In the genomic region with DNA sequence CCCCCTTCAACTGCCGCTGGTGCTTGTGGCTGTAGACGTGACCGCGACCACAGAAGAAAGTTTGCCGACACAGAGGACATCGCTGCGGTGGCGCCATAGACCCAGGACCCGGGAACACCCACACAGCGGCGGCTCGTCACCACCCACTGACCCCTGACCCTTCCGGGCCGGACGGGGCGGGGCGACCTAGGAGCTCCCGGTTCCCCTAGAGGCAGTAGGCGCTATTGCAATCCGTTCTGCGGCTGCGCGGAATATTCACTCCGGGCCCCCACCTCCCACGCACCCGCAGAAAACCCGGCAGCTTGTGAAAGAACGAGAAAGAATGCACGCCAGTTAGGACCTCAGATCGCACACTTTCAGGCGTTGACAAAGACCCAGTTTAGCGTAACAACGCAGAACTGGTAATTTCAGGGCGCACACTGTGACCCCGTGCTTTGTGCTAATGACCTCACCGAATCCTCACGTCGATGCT, we compare ENCODE assay signal across 8 mouse cellular contexts. TPM values are rescaled to one million over a fixed set of nuclear protein-coding genes. Genes with fewer than 3 reads are reported as not detected.
DNase-seq lines count a peak whose midpoint lies in the region; ATAC-seq and TF ChIP-seq lines count a peak whose summit lies in the region.

No protein-coding gene starts in this region.

- peak overlapping the region; percentile 97 for H3K4me2 ChIP-seq in heart, embryonic 13.5 days
- peak overlapping the region; percentile 93 for H3K4me2 ChIP-seq in kidney, postnatal 0 days (ENCODE audit: low read length)

- no peaks in the 10 kb centered on the region for H3K9me3 ChIP-seq in heart, embryonic 13.5 days
- H3K9me3 ChIP-seq in kidney, postnatal 0 days (replicated peaks; ENCODE audit: low read length) = no peaks in the 10 kb centered on the region

- peaks cover 6% of the 10 kb centered on the region; the same call in 1 of the 2 replicates for H3K79me2 ChIP-seq in liver, adult 2 months (ENCODE audit: control insufficient read depth, insufficient read depth, low read length)

- no peaks in the 10 kb centered on the region for H3K27me3 ChIP-seq in heart, embryonic 13.5 days (replicated peaks)
- H3K27me3 ChIP-seq in kidney, postnatal 0 days (ENCODE audit: insufficient read depth, low read length) = no peaks in the 10 kb centered on the region
- H3K27me3 ChIP-seq in liver, adult 2 months (ENCODE audit: control insufficient read depth, insufficient read depth, low read length) = no peaks in the 10 kb centered on the region

- no peaks in the 10 kb centered on the region for H3K4me1 ChIP-seq in brown adipose tissue, adult 24 weeks (ENCODE audit: control insufficient read depth, insufficient read depth, insufficient read length, low read length)
- H3K4me1 ChIP-seq in heart, embryonic 13.5 days = peaks cover 14% of the 10 kb centered on the region
- 0 out of 2 replicates have a peak, but pooled peaks cover 3% of the 10 kb centered on the region for H3K4me1 ChIP-seq in kidney, postnatal 0 days (replicated peaks; ENCODE audit: insufficient read depth, low read length)
- peaks cover 4% of the 10 kb centered on the region; the same call in 1 of the 2 replicates for H3K4me1 ChIP-seq in liver, adult 2 months (ENCODE audit: control insufficient read depth, insufficient read depth, low read length)

- TF ChIP-seq POLR2A in liver, adult 2 months (IDR thresholded peaks at IDR 0.05; ENCODE audit: extremely low read depth, insufficient read depth, low read length) = peak; percentile 84

- under 1% methylated on average over 38 of the region's 38 CpGs for WGBS in heart, embryonic 13.5 days
- WGBS in kidney, postnatal 0 days = under 1% methylated on average over 38 of the region's 38 CpGs
- under 1% methylated on average over 38 of the region's 38 CpGs for WGBS in liver, adult 2 months

- ATAC-seq in erythroid progenitor cell, adult 5-6 weeks (replicated peaks; ENCODE audit: low FRiP score, poor library complexity, severe bottlenecking) = peak; percentile 97
- ATAC-seq in heart, embryonic 13.5 days (ENCODE audit: extremely low read depth, insufficient number of reproducible peaks, low FRiP score, low TSS enrichment) = peak; percentile 90
- ATAC-seq in kidney, postnatal 0 days (replicated peaks; ENCODE audit: low FRiP score, low read depth) = peak; percentile 91
- ATAC-seq in monocyte, adult 5-6 weeks (replicated peaks; ENCODE audit: insufficient number of reproducible peaks, low FRiP score, low TSS enrichment, poor library complexity, severe bottlenecking) = peak; percentile 97

- peak; percentile 92 for DNase-seq in CD4-positive helper T cell, adult 2 months (ENCODE audit: low read depth, low spot score)
- DNase-seq in kidney, postnatal 0 days (ENCODE audit: low spot score) = peak; percentile 96
- DNase-seq in liver, adult 2 months (ENCODE audit: extremely low read depth, low read depth, low spot score) = peak; percentile 77
- peak; percentile 90 to 93 for DNase-seq in spleen, postnatal 36 days (ENCODE audit: low spot score in 2 of 2)

- H3K9ac ChIP-seq in heart, embryonic 13.5 days = peak overlapping the region; percentile 95
- peak overlapping the region; percentile 81 for H3K9ac ChIP-seq in kidney, postnatal 0 days (ENCODE audit: low read depth, low read length)
- H3K9ac ChIP-seq in liver, adult 2 months (ENCODE audit: low read depth, low read length) = peak overlapping the region; percentile 88

- peak overlapping the region; percentile 84 for H3K4me3 ChIP-seq in brown adipose tissue, adult 24 weeks (ENCODE audit: insufficient read depth, low read depth, low read length)
- H3K4me3 ChIP-seq in heart, embryonic 13.5 days = peak overlapping the region; percentile 94
- peak overlapping the region; percentile 86 for H3K4me3 ChIP-seq in kidney, postnatal 0 days (replicated peaks; ENCODE audit: low read depth, low read length)
- H3K4me3 ChIP-seq in liver, adult 2 months (ENCODE audit: insufficient read depth, low read depth, low read length) = peak overlapping the region; percentile 84

- peak overlapping the region; percentile 85 for H3K27ac ChIP-seq in brown adipose tissue, adult 24 weeks (replicated peaks; ENCODE audit: low read depth, low read length)
- peak overlapping the region; percentile 70 for H3K27ac ChIP-seq in heart, embryonic 13.5 days (replicated peaks)
- peak overlapping the region; percentile 78 for H3K27ac ChIP-seq in kidney, postnatal 0 days
- peak overlapping the region; percentile 71 for H3K27ac ChIP-seq in liver, adult 2 months (replicated peaks; ENCODE audit: insufficient read depth, low read depth, low read length)

- peak; percentile 82 for TF ChIP-seq CTCF in kidney, postnatal 0 days (IDR thresholded peaks at IDR 0.05; ENCODE audit: low read depth)
- TF ChIP-seq CTCF in liver, adult 2 months (IDR thresholded peaks at IDR 0.05; ENCODE audit: low read depth, low read length) = peak; percentile 80

- peaks cover 34% of the 10 kb centered on the region for H3K36me3 ChIP-seq in heart, embryonic 13.5 days
- peaks cover 7% of the 10 kb centered on the region; the same call in 1 of the 2 replicates for H3K36me3 ChIP-seq in kidney, postnatal 0 days (ENCODE audit: insufficient read depth, low read length)
- peaks cover 3% of the 10 kb centered on the region for H3K36me3 ChIP-seq in liver, adult 2 months (ENCODE audit: control insufficient read depth, insufficient read depth, low read length)

RNA-seq across cellular contexts. Expression of gene Ccdc84, which starts 0.4 kb away (rescaled TPM):
- polyA plus RNA-seq in brown adipose tissue, adult 24 weeks (2012; ENCODE audit: insufficient read depth, insufficient read length, missing spikeins) = 7.3 and 11.1 TPM in 2 replicates
- total RNA-seq in erythroid progenitor cell, adult 5-6 weeks (2015; ENCODE audit: low replicate concordance) = 32.1 and 61.2 TPM in 2 replicates
- 25.3 and 25.9 TPM in 2 replicates for total RNA-seq in erythroid progenitor cell, adult 5-6 weeks (2017; ENCODE audit: low replicate concordance)
- 19.6 and 21.4 TPM in 2 replicates for polyA plus RNA-seq in heart, embryonic 13.5 days (2015; fragmentation: Nextera tagmentation; extraction: Ambion mirVana)
- polyA plus RNA-seq in kidney, postnatal 0 days (2015; fragmentation: Nextera tagmentation; extraction: Ambion mirVana) = 25.5 and 29.2 TPM in 2 replicates
- 8.8 and 10.2 TPM in 2 replicates for total RNA-seq in liver, adult 2 months (2014; rRNA removed)
- 14.7 and 22.0 TPM in 2 replicates for polyA plus RNA-seq in liver, adult 2 months (2012; rRNA removed)
- 25.5 to 38.4 TPM (median 28.7 TPM) in 3 replicates for total RNA-seq in monocyte, adult 5-6 weeks (2017)

RNA-seq across cellular contexts. Expression of gene Trappc4, which starts 10.5 kb away (rescaled TPM):
- polyA plus RNA-seq in brown adipose tissue, adult 24 weeks (2012; ENCODE audit: insufficient read depth, insufficient read length, missing spikeins) = 112 and 145 TPM in 2 replicates
- 19.5 and 34.8 TPM in 2 replicates for total RNA-seq in erythroid progenitor cell, adult 5-6 weeks (2015; ENCODE audit: low replicate concordance)
- total RNA-seq in erythroid progenitor cell, adult 5-6 weeks (2017; ENCODE audit: low replicate concordance) = 5.8 and 52.0 TPM in 2 replicates
- polyA plus RNA-seq in heart, embryonic 13.5 days (2015; fragmentation: Nextera tagmentation; extraction: Ambion mirVana) = 78.9 and 89.7 TPM in 2 replicates
- polyA plus RNA-seq in kidney, postnatal 0 days (2015; fragmentation: Nextera tagmentation; extraction: Ambion mirVana) = 130 and 135 TPM in 2 replicates
- 31.0 and 35.0 TPM in 2 replicates for total RNA-seq in liver, adult 2 months (2014; rRNA removed)
- 28.0 and 30.7 TPM in 2 replicates for polyA plus RNA-seq in liver, adult 2 months (2012; rRNA removed)
- total RNA-seq in monocyte, adult 5-6 weeks (2017) = 25.9 to 40.8 TPM (median 32.3 TPM) in 3 replicates

RNA-seq across cellular contexts. Expression of gene Rps25, which starts 11.0 kb away (rescaled TPM):
- 1,821 and 1,946 TPM in 2 replicates for polyA plus RNA-seq in brown adipose tissue, adult 24 weeks (2012; ENCODE audit: insufficient read depth, insufficient read length, missing spikeins)
- total RNA-seq in erythroid progenitor cell, adult 5-6 weeks (2015; ENCODE audit: low replicate concordance) = 682 and 851 TPM in 2 replicates
- total RNA-seq in erythroid progenitor cell, adult 5-6 weeks (2017; ENCODE audit: low replicate concordance) = 327 and 425 TPM in 2 replicates
- polyA plus RNA-seq in heart, embryonic 13.5 days (2015; fragmentation: Nextera tagmentation; extraction: Ambion mirVana) = 1,048 and 1,209 TPM in 2 replicates
- polyA plus RNA-seq in kidney, postnatal 0 days (2015; fragmentation: Nextera tagmentation; extraction: Ambion mirVana) = 2,620 and 2,934 TPM in 2 replicates
- 455 and 516 TPM in 2 replicates for total RNA-seq in liver, adult 2 months (2014; rRNA removed)
- 82.7 and 98.8 TPM in 2 replicates for polyA plus RNA-seq in liver, adult 2 months (2012; rRNA removed)
- 995 to 1,562 TPM (median 1,501 TPM) in 3 replicates for total RNA-seq in monocyte, adult 5-6 weeks (2017)

RNA-seq across cellular contexts. Expression of gene Slc37a4, which starts 21.3 kb away (rescaled TPM):
- 19.2 and 21.2 TPM in 2 replicates for polyA plus RNA-seq in brown adipose tissue, adult 24 weeks (2012; ENCODE audit: insufficient read depth, insufficient read length, missing spikeins)
- total RNA-seq in erythroid progenitor cell, adult 5-6 weeks (2015; ENCODE audit: low replicate concordance) = 0.72 and 5.0 TPM in 2 replicates
- total RNA-seq in erythroid progenitor cell, adult 5-6 weeks (2017; ENCODE audit: low replicate concordance) = 9.1 and 16.1 TPM in 2 replicates
- 31.4 and 36.4 TPM in 2 replicates for polyA plus RNA-seq in heart, embryonic 13.5 days (2015; fragmentation: Nextera tagmentation; extraction: Ambion mirVana)
- 88.7 and 101 TPM in 2 replicates for polyA plus RNA-seq in kidney, postnatal 0 days (2015; fragmentation: Nextera tagmentation; extraction: Ambion mirVana)
- total RNA-seq in liver, adult 2 months (2014; rRNA removed) = 250 and 307 TPM in 2 replicates
- 153 and 185 TPM in 2 replicates for polyA plus RNA-seq in liver, adult 2 months (2012; rRNA removed)
- 15.9 to 33.9 TPM (median 22.1 TPM) in 3 replicates for total RNA-seq in monocyte, adult 5-6 weeks (2017)

RNA-seq across cellular contexts. Expression of gene Foxr1, which starts 23.0 kb away (rescaled TPM):
- polyA plus RNA-seq in brown adipose tissue, adult 24 weeks (2012; ENCODE audit: insufficient read depth, insufficient read length, missing spikeins) = not detected in 2 replicates
- total RNA-seq in erythroid progenitor cell, adult 5-6 weeks (2015; ENCODE audit: low replicate concordance) = not detected in 2 replicates
- total RNA-seq in erythroid progenitor cell, adult 5-6 weeks (2017; ENCODE audit: low replicate concordance) = not detected in 2 replicates
- not detected in 2 replicates for polyA plus RNA-seq in heart, embryonic 13.5 days (2015; fragmentation: Nextera tagmentation; extraction: Ambion mirVana)
- polyA plus RNA-seq in kidney, postnatal 0 days (2015; fragmentation: Nextera tagmentation; extraction: Ambion mirVana) = not detected in 2 replicates
- total RNA-seq in liver, adult 2 months (2014; rRNA removed) = not detected in 2 replicates
- not detected in 2 replicates for polyA plus RNA-seq in liver, adult 2 months (2012; rRNA removed)
- total RNA-seq in monocyte, adult 5-6 weeks (2017) = not detected in 3 replicates

Comparison
In these comparisons a context has a peak if more than half of its experiments do, and no peak if none do; other contexts are left out.
1. Peak in every context shown above with its lines: DNase-seq, ATAC-seq, H3K4me3 ChIP-seq and H3K27ac ChIP-seq.
2. RNA of gene Rps25, which starts 11.0 kb away (polyA plus RNA-seq): 2,620 to 2,934 TPM in kidney, postnatal 0 days, 1,821 to 1,946 TPM in brown adipose tissue, adult 24 weeks and 1,048 to 1,209 TPM in heart, embryonic 13.5 days; 82.7 to 98.8 TPM in liver, adult 2 months; every median in the first group is over 10 times any median in the second.